Mouse (Mus musculus): ENCODE measurements at regions not wholly inside any gene's neighbourhood (a gene's known extent, or its start where the extent isn't known, plus 50 kb on each side); places are given as distances from the start of the nearest gene placed in this dataset.
"Not testable (repeated sequence)": the region's sequence is repeated elsewhere in the genome, so short reads cannot be mapped to it uniquely, and the experiment has no call there.

- no peak for DNase-seq (ENCODE audit: low spot score in 2 of 2)
Observed at GRCm38 (mm10) chr8:52444366-52444765, 1067.2 kb upstream of the Aga start.

- not testable (repeated sequence) for DNase-seq (ENCODE audit: low spot score in 2 of 2)
Observed at GRCm38 (mm10) chr8:52451761-52452160, 1059.8 kb upstream of the Aga start.

- DNase-seq (ENCODE audit: low spot score in 2 of 2) = no peak
Observed at GRCm38 (mm10) chr8:52455617-52456016, 1055.9 kb upstream of the Aga start.

- no peak for DNase-seq (ENCODE audit: low spot score in 2 of 2)
Observed at GRCm38 (mm10) chr8:52456271-52456670, 1055.3 kb upstream of the Aga start.

GRCm38 (mm10) chr8:52502396-52502795 lies 1009.1 kb upstream of the Aga start:
- DNase-seq (ENCODE audit: low spot score in 2 of 2) = peak in 1 of 2 experiments; percentile 7

- no peak for DNase-seq (ENCODE audit: low spot score in 2 of 2)
Observed at GRCm38 (mm10) chr8:52511790-52512189, 999.7 kb upstream of the Aga start.

- DNase-seq (ENCODE audit: low spot score in 2 of 2) = no peak
Observed at GRCm38 (mm10) chr8:52543364-52543763, 968.2 kb upstream of the Aga start.

- DNase-seq (ENCODE audit: low spot score in 2 of 2) = peak; percentile 7 to 64
Observed at GRCm38 (mm10) chr8:52571166-52571832, 940.2 kb upstream of the Aga start.

Data from left cerebral cortex, adult 8-10 months (tissue).